Mouse (Mus musculus) heart, postnatal 0 days (tissue): ENCODE measurements around the gene Dag1.

Source experiments
- CTCF ChIP-seq: IDR thresholded peaks from 2 replicates; pipeline ENCODE4 v1.5.1; 2016; ENCODE audit warnings: antibody characterized with exemption, control low read depth, low read depth
- EP300 ChIP-seq: IDR thresholded peaks from 2 replicates; pipeline ENCODE4 v1.6.1; 2016; ENCODE audit warnings: antibody characterized with exemption, low read depth

DNA sequence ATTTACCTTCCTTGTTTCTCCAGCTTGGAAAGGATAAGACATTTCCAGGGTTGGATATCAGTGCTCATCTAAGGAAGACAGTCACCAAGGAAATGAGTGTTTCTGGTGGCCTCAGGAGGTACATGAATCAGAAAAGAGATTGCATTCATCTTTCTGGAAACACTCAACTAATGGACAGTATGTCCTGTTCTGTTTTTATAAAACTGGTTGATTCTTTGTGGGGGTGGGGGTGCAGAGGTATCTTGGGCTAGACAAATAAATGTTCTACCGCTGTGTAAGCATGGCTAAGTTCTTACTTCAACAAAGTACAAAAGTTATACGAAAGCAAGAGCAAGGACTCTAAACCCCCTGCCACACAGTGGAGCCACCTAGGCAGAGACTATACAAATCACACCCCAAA, 30.9 kb downstream of the Dag1 start:
- TF ChIP-seq EP300 (no peak), CTCF (no peak)
